Mouse (Mus musculus) stomach, embryonic 15.5 days (tissue): ENCODE measurements around the gene Tctex1d2. TPM values are rescaled to one million over a fixed set of nuclear protein-coding genes. Genes with fewer than 3 reads are reported as not detected.

Experiments
- polyA plus RNA-seq: library from polyadenylated mRNA; unstranded; fragments of >200 nt; fragmentation: Nextera tagmentation; extraction: Ambion mirVana; gene quantifications from 2 replicates; pipeline ENCODE4 v1.2.1, GENCODE M21; 2015

Tctex1d2 gene
- polyA plus RNA-seq, 1 experiment from 2014 or later = 27.5 TPM

Other genes starting within 250 kb of the Tctex1d2 start
- gene Bex6, start 239.9 kb upstream of the Tctex1d2 start, polyA plus RNA-seq = 0.30 and 0.33 TPM in 2 replicates
- gene Fbxo45, start 172.5 kb upstream of the Tctex1d2 start, polyA plus RNA-seq = 12.2 and 14.1 TPM in 2 replicates
- 18.3 and 21.3 TPM in 2 replicates for gene Wdr53, start 172.5 kb upstream of the Tctex1d2 start, polyA plus RNA-seq
- 0.09 TPM in 1 of 2 replicates, not detected in the other for gene Smco1, start 148.2 kb upstream of the Tctex1d2 start, polyA plus RNA-seq
- gene Rnf168, start 142.2 kb upstream of the Tctex1d2 start, polyA plus RNA-seq = 32.6 and 33.6 TPM in 2 replicates
- gene Ubxn7, start 87.4 kb upstream of the Tctex1d2 start, polyA plus RNA-seq = 20.6 and 22.3 TPM in 2 replicates
- not detected in 2 replicates for gene Tm4sf19, start 19.2 kb upstream of the Tctex1d2 start, polyA plus RNA-seq
- gene Pcyt1a, start 11.2 kb downstream of the Tctex1d2 start, polyA plus RNA-seq = 39.4 and 42.7 TPM in 2 replicates
- 17.7 and 25.2 TPM in 2 replicates for gene Slc51a, start 68.2 kb downstream of the Tctex1d2 start, polyA plus RNA-seq
- 0.21 and 0.22 TPM in 2 replicates for gene Zdhhc19, start 76.6 kb downstream of the Tctex1d2 start, polyA plus RNA-seq
- gene Tfrc, start 189.2 kb downstream of the Tctex1d2 start, polyA plus RNA-seq = 68.8 and 74.5 TPM in 2 replicates
- 12.0 and 14.9 TPM in 2 replicates for gene Tnk2, start 224.2 kb downstream of the Tctex1d2 start, polyA plus RNA-seq